Mouse (Mus musculus) C2C12 (cell line): ENCODE measurements around the gene B3gnt3.

Experiments used
- CTCF ChIP-seq: IDR thresholded peaks from one replicate; pipeline ENCODE4 v1.5.1; 2011; ENCODE audit not compliant: control insufficient read depth, insufficient read depth, insufficient read length
- FOSL1 ChIP-seq: IDR thresholded peaks from one replicate; pipeline ENCODE4 v1.8.0; 2011; ENCODE audit warnings: mild to moderate bottlenecking, low read length; ENCODE audit not compliant: poor library complexity, insufficient read depth, severe bottlenecking
- MAX ChIP-seq: IDR thresholded peaks from one replicate; pipeline ENCODE4 v1.6.1; 2011; ENCODE audit warnings: mild to moderate bottlenecking, control low read depth
- MYOG ChIP-seq: IDR thresholded peaks from one replicate; pipeline ENCODE4 v1.6.1; 2011; ENCODE audit not compliant: control insufficient read depth, insufficient read length; ENCODE audit errors: extremely low read depth

GRCm38 (mm10) chr8:71676020-71676741 lies 25.4 kb downstream of the B3gnt3 start, which contains the start of gene Jak3:
- TF ChIP-seq CTCF (no peak), FOSL1 (no peak), MAX (no peak), MYOG (no peak)
